12 mouse cellular contexts compared by ENCODE assay signal in the genomic region with DNA sequence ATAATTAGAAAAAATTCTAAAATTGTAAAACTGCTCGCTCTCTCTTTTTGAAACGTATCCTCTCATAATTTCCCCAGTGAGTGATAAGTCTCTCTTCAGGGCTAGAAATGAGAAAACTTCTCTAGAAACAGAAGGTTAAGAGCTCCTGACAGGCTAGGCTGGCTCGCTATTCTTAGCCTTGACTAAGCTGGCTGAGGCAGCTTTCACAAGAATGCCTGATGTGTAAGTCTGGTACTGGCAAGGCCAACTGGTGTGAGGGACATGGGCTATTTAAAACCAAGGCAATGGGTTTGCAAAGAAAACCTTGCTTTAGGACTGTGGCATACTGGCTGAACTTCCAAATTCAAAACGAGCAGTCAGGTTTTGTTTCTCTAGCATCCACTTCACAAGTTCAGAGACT. TPM values are rescaled to one million over a fixed set of nuclear protein-coding genes. Genes with fewer than 3 reads are reported as not detected.
DNase-seq lines count a peak whose midpoint lies in the region; ATAC-seq and TF ChIP-seq lines count a peak whose summit lies in the region.
"Had no signal": no experiment of that assay in that cellular context is flagged by ENCODE, and none has a peak within 500 bp of the region (broad histone marks: within the 10 kb centered on the region; RNA-seq: fewer than 3 reads in every experiment).

No protein-coding gene starts in this region.

- H3K4me2 ChIP-seq in heart, postnatal 0 days (ENCODE audit: low read depth, low read length) = no peak overlapping the region
- H3K4me2 ChIP-seq: kidney, embryonic 15.5 days had no signal

- TF ChIP-seq CTCF in heart, postnatal 0 days (IDR thresholded peaks at IDR 0.05; ENCODE audit: low read depth) = no peak

- H3K4me1 ChIP-seq in heart, postnatal 0 days (ENCODE audit: control insufficient read depth, insufficient read depth) = peaks cover 17% of the 10 kb centered on the region
- H3K4me1 ChIP-seq: kidney, embryonic 15.5 days had no signal

- no peak overlapping the region for H3K9ac ChIP-seq in heart, postnatal 0 days (replicated peaks; ENCODE audit: low read depth, low read length)
- H3K9ac ChIP-seq: kidney, embryonic 15.5 days; liver, embryonic 14.5 days had no signal

- peak; percentile 91 for ATAC-seq in heart, postnatal 0 days (ENCODE audit: insufficient read depth, low read depth)

- no peaks in the 10 kb centered on the region for H3K9me3 ChIP-seq in heart, postnatal 0 days (replicated peaks; ENCODE audit: control insufficient read depth, low read length)
- H3K9me3 ChIP-seq: kidney, embryonic 15.5 days had no signal

- WGBS in heart, postnatal 0 days = 34% methylated on average over 4 of the region's 4 CpGs

- TF ChIP-seq EP300 in heart, postnatal 0 days (IDR thresholded peaks at IDR 0.05; ENCODE audit: low read depth) = no peak

- peaks cover 33% of the 10 kb centered on the region for H3K36me3 ChIP-seq in heart, postnatal 0 days (replicated peaks; ENCODE audit: control insufficient read depth, insufficient read depth, low read length)
- H3K36me3 ChIP-seq: kidney, embryonic 15.5 days had no signal

- intact Hi-C loops in heart, postnatal 25 days (cut with DNase I) = no loop called here
- intact Hi-C loops in gastrocnemius, postnatal 14 days (cut with DNase I; ENCODE audit: low total_unique reads) = no loop called here

- DNase-seq in adrenal gland, adult 2 months = peak; percentile 51
- DNase-seq in adrenal gland, postnatal 4 days (ENCODE audit: low spot score in 2 of 2) = no peak
- DNase-seq in heart, adult 11 months = peak; percentile 95
- no peak for DNase-seq in heart, postnatal 25 days (ENCODE audit: low spot score)
- DNase-seq in gastrocnemius, postnatal 14 days = peak; percentile 15
- peak; percentile 85 for DNase-seq in heart, postnatal 0 days (ENCODE audit: low spot score)
- DNase-seq in thymus, postnatal 25 days = no peak
- DNase-seq in urinary bladder, postnatal 36 days (ENCODE audit: low spot score in 2 of 2) = no peak
- DNase-seq: cerebellum, adult 9-11 months; lung, postnatal 10 days had no signal

- peak overlapping the region; percentile 89 for H3K27ac ChIP-seq in heart, postnatal 0 days (ENCODE audit: low read depth)
- H3K27ac ChIP-seq: kidney, embryonic 15.5 days; liver, embryonic 14.5 days had no signal

- H3K27me3 ChIP-seq in heart, postnatal 0 days (ENCODE audit: control insufficient read depth, insufficient read depth, low read length) = no peaks in the 10 kb centered on the region
- H3K27me3 ChIP-seq: kidney, embryonic 15.5 days had no signal

- no peak overlapping the region for H3K4me3 ChIP-seq in heart, postnatal 0 days (ENCODE audit: low read depth, low read length)
- H3K4me3 ChIP-seq: kidney, embryonic 15.5 days had no signal

RNA-seq across cellular contexts. Expression of a gene that starts 51.8 kb away (rescaled TPM):
- under 1 TPM; 0.03 to 0.14 TPM for total RNA-seq in adrenal gland, adult 2 months (2021)
- 0.01 TPM in 1 of 2 replicates, not detected in the other for polyA plus RNA-seq in adrenal gland, adult 2 months (2012; rRNA removed)
- 100 to 1,000 TPM in 1 of 2 experiments, 10 to 100 TPM in 1; 35.7 to 175 TPM for total RNA-seq in adrenal gland, postnatal 4 days (2021)
- 1,000 to 10,000 TPM; 2,867 to 3,123 TPM for total RNA-seq in heart, postnatal 25 days (2021)
- total RNA-seq in gastrocnemius, postnatal 14 days (2021) = 1,000 to 10,000 TPM; 4,187 to 4,191 TPM
- 959 and 970 TPM in 2 replicates for total RNA-seq in heart, postnatal 0 days (2014; rRNA removed; ENCODE audit: low replicate concordance)
- 644 and 700 TPM in 2 replicates for polyA plus RNA-seq in heart, postnatal 0 days (2015; fragmentation: Nextera tagmentation; extraction: Ambion mirVana)

Comparison
In these comparisons a context has a peak if more than half of its experiments do, and no peak if none do; other contexts are left out.
1. DNase-seq: peak in adrenal gland, adult 2 months (single experiment), heart, adult 11 months (single experiment), gastrocnemius, postnatal 14 days (single experiment) and heart, postnatal 0 days (single experiment); none in adrenal gland, postnatal 4 days (0 of 2), heart, postnatal 25 days (single experiment), thymus, postnatal 25 days (single experiment) and urinary bladder, postnatal 36 days (0 of 2).
2. RNA of a gene that starts 51.8 kb away (total RNA-seq): 4,187 to 4,191 TPM in gastrocnemius, postnatal 14 days, 2,867 to 3,123 TPM in heart, postnatal 25 days, 959 to 970 TPM in heart, postnatal 0 days and 35.7 to 175 TPM in adrenal gland, postnatal 4 days; 0.03 to 0.14 TPM in adrenal gland, adult 2 months; every median in the first group is over 10 times any median in the second.